Mouse (Mus musculus) liver, adult 2 months (tissue): ENCODE data around the gene Pmel.

ENCODE experiments used
- CTCF ChIP-seq: fragments of 200-500 bp; IDR thresholded peaks from 2 replicates; pipeline ENCODE4 v1.5.1; 2011; ENCODE audit warnings: low read depth, low read length, control low read depth
- POLR2A ChIP-seq: fragments of 200-500 bp; IDR thresholded peaks from 2 replicates; pipeline ENCODE4 v1.6.1; 2011; ENCODE audit warnings: low read length, control low read depth; ENCODE audit not compliant: insufficient read depth; ENCODE audit errors: extremely low read depth

DNA sequence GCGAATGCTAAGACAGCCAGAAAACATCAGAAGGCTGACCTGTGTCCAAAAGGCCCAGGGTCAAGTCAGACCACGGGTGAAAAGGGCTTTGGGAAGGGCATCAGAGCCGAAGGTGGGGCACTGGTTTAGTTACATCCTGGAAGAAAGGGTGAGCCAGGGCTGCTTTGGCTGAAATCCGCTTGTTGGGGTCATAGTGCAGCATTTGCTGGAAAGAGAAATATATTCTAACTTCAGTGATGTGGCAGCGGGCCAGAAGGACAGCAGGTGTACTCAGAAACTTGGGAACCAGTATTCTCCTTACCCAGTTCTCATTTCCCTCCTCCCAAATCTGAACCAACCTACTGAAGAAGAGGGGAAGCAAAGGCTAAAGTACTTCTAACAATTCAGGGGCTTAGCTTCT is 5.0 kb upstream of the Pmel start:
- no peak for TF ChIP-seq CTCF
- no peak for TF ChIP-seq POLR2A
